Mouse (Mus musculus) lung, adult 2 months (tissue): ENCODE results near the gene Ube2n. TPM values are rescaled to one million over a fixed set of nuclear protein-coding genes. Genes with fewer than 3 reads are reported as not detected.

ENCODE experiments used
- DNase-seq: peaks from one replicate; pipeline ENCODE4 v3.0.0; 2022
- H3K4me1 ChIP-seq: fragments of 200-500 bp; 2 replicates; pipeline ENCODE4 v1.6.1; 2011; ENCODE audit warnings: low read length; ENCODE audit not compliant: control insufficient read depth, insufficient read depth
- H3K4me3 ChIP-seq: fragments of 200-500 bp; replicated peaks from 2 replicates; pipeline ENCODE3; 2011; ENCODE audit warnings: low read depth, mild to moderate bottlenecking, control low read depth, low read length; ENCODE audit errors: extremely low read depth
- CTCF ChIP-seq: fragments of 200-500 bp; IDR thresholded peaks from 2 replicates; pipeline ENCODE4 v1.5.1; 2011; ENCODE audit warnings: mild to moderate bottlenecking, low read length, control low read depth; ENCODE audit not compliant: insufficient read depth
- POLR2A ChIP-seq: fragments of 200-500 bp; IDR thresholded peaks from 2 replicates; pipeline ENCODE4 v1.6.1; 2011; ENCODE audit warnings: low read depth, mild to moderate bottlenecking, control low read depth, low read length, borderline replicate concordance; ENCODE audit errors: extremely low read depth
- whole genome bisulfite sequencing: fragments of 180-500 bp; shearing (Covaris S2); methylation state at CpG from one replicate; pipeline ENCODE4 v1.1.7; 2018; 5-methylcytosine and 5-hydroxymethylcytosine counted together
- polyA plus RNA-seq: library from polyadenylated mRNA; depleted of rRNA; stranded (reverse); fragments of >200 nt; gene quantifications from 2 replicates; pipeline ENCODE4 v1.2.3, GENCODE M21; 2012

Gene Ube2n
- polyA plus RNA-seq, 1 experiment: 41.1 TPM

- WGBS: 86% methylated on average over 6 of the region's 6 CpGs
- Histone ChIP-seq H3K4me3 (no peak overlapping the region), H3K4me1 (peaks cover 5% of the 10 kb centered on the region)
- TF ChIP-seq POLR2A (no peak), CTCF (no peak)
- DNase-seq: no peak
These were observed 2.7 kb downstream of the Ube2n start for GRCm38 (mm10) chr10:95517656-95518055.

DNA sequence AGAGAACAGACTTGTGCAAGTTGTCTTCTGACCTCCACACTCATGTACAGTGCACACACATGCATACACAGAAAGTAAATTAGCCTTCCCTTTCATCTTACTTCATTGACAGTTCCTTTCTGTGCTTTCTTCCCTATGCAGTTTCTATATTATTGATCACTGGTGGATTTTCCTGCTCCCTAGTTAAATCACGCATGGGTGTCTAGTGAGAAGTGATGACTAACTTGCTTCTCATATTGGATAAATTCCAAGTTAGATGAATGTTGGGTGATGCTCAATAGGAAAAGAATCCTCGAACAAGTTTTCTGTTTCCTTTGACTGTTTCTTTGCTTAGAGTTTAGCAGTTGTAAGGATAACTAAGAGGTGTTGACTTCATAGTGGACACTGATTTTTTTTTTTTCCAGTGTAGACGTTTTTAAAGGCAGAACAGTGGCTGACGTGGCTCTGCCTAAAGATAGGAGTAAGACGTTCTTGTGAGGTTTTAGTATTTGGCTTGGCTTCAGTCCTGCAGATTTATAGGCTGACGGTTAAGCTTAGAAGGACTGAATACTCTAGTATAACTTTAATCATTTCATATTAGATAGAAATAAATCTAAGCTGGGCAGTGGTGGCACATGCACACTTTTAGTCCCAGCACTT, 10.2 kb downstream of the Ube2n start:
- no peak for DNase-seq
- TF ChIP-seq CTCF: no peak
- no peak overlapping the region for H3K4me3 ChIP-seq
- 41% methylated on average over 6 of the region's 6 CpGs for WGBS
- H3K4me1 ChIP-seq: peaks cover 17% of the 10 kb centered on the region

- 90% methylated on average over 5 of the region's 5 CpGs for WGBS
- TF ChIP-seq CTCF: no peak
- TF ChIP-seq POLR2A: no peak
These were observed 10.9 kb downstream of the Ube2n start for GRCm38 (mm10) chr10:95525871-95526270.

GRCm38 (mm10) chr10:95526495-95527122, 11.7 kb downstream of the Ube2n start:
- WGBS: 71% methylated on average over 5 of the region's 5 CpGs
- TF ChIP-seq POLR2A: no peak
- TF ChIP-seq CTCF: no peak
- Histone ChIP-seq H3K4me1 (peaks cover 23% of the 10 kb centered on the region), H3K4me3 (no peak overlapping the region)
- DNase-seq: no peak

More at GRCm38 (mm10) chr10:95525871-95526270, 10.9 kb downstream of the Ube2n start:
- DNase-seq: no peak
- Histone ChIP-seq H3K4me1 (peaks cover 20% of the 10 kb centered on the region), H3K4me3 (no peak overlapping the region)

DNA sequence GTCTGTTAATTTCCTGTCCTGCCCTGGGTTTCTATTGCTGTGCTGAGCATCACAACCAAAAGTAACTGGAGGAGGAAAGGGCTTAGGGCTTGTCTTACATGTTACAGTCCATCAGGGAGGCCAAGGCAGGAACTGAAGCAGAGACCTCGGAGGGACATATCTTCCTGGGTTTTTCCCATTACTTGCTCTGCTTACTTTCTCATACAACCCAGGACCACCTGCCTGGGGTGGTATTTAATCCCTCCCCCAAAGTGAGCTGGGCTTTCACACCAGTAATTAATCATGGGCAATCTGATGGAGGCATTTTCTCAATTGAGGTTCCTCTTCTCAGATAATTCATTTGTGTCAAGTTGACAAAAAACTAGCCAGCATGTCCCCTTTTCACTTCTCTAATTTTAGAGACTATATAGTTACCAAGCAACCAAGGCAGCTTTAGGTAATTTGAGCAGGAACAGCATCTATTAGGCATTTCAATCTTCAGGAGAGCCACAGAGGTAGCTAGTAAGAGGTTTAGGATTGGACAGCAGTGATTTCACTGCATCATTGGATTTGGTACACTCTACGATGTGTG, 15.7 kb downstream of the Ube2n start:
- DNase-seq: no peak
- Histone ChIP-seq H3K4me1 (peaks cover 26% of the 10 kb centered on the region), H3K4me3 (no peak overlapping the region)
- 68% methylated on average over 2 of the region's 2 CpGs for WGBS
- TF ChIP-seq POLR2A (no peak), CTCF (no peak)

GRCm38 (mm10) chr10:95532916-95533315, 18.0 kb downstream of the Ube2n start:
- WGBS: 82% methylated on average over 5 of the region's 5 CpGs
- DNase-seq: no peak
- TF ChIP-seq POLR2A: no peak
- no peak for TF ChIP-seq CTCF
- Histone ChIP-seq H3K4me1 (peaks cover 16% of the 10 kb centered on the region), H3K4me3 (no peak overlapping the region)

DNA sequence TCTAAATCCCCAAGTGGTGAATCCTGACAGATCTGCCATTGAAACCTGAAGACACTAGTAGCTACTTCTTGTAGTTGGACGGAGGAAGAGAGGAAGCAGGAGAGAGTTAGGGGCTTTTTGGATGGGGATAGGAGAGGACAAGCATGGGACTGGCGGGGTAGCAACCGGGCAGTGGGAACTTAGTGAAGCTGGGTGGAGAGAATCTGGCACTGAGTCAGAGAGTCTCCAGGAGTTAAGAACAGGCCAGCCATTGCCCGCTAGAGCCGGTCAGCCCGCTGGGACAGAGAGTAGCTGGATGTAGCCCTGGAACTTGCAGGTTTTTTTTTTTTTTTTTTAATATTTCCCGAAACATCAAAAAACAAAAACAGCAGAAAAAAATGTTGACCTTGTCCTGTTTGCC, 18.4 kb downstream of the Ube2n start:
- no peak for DNase-seq
- Histone ChIP-seq H3K4me1 (peaks cover 15% of the 10 kb centered on the region), H3K4me3 (no peak overlapping the region)
- TF ChIP-seq POLR2A (no peak), CTCF (no peak)
- WGBS: 60% methylated on average over 7 of the region's 7 CpGs

GRCm38 (mm10) chr10:95535399-95536221, 20.7 kb downstream of the Ube2n start:
- no peak overlapping the region for H3K4me3 ChIP-seq
- TF ChIP-seq POLR2A: no peak
- TF ChIP-seq CTCF: no peak
- 88% methylated on average over 8 of the region's 8 CpGs for WGBS
- peaks cover 5% of the 10 kb centered on the region for H3K4me1 ChIP-seq
- DNase-seq: no peak

DNA sequence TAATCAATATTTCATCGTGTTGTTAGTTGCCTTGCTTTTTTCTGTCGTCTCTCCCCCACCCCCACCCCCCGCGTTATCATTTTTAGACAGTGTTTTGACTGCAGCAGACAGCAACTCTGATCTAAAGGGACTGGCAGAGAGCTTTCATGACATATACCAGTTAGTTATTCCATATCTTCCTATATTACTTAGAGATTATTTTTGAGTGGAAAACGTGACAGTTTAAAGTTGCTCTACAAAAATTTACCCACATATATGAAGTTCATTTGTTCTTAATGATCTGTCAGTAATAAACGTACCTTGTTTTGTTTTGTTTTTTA, 21.2 kb downstream of the Ube2n start:
- H3K4me1 ChIP-seq: peaks cover 5% of the 10 kb centered on the region; the same call in 1 of the 2 replicates
- DNase-seq: no peak
- H3K4me3 ChIP-seq: no peak overlapping the region
- TF ChIP-seq POLR2A (no peak), CTCF (no peak)
- 75% methylated on average over 6 of the region's 6 CpGs for WGBS

- no peaks in the 10 kb centered on the region for H3K4me1 ChIP-seq
- 59% methylated on average over 3 of the region's 3 CpGs for WGBS
- DNase-seq: no peak
- no peak for TF ChIP-seq CTCF
- TF ChIP-seq POLR2A: no peak
- H3K4me3 ChIP-seq: no peak overlapping the region
These were observed 24.3 kb downstream of the Ube2n start for GRCm38 (mm10) chr10:95539260-95539659.
